Mouse (Mus musculus): Measurements from ENCODE around the gene Vmn2r-ps130.
"Not testable (repeated sequence)": the region's sequence is repeated elsewhere in the genome, so short reads cannot be mapped to it uniquely, and the experiment has no call there.

Vmn2r-ps130 gene

GRCm38 (mm10) chr17:23060866-23061265 lies at the start of gene Vmn2r-ps130:
TSS of gene Vmn2r-ps130 (plus strand) at chr17:23061166.
- DNase-seq (ENCODE audit: low spot score in 2 of 2) = not testable (repeated sequence)
